Mouse (Mus musculus) limb, embryonic 12.5 days (tissue): Measurements from ENCODE around the gene Fmo2. TPM values are rescaled to one million over a fixed set of nuclear protein-coding genes. Genes with fewer than 3 reads are reported as not detected.

Experiments
- ATAC-seq: fragments of 200-750 bp; cut with Nextera tagmentation; 2 replicates; pipeline ENCODE4 v1.8.0; 2017; ENCODE audit warnings: low read depth, moderate TSS enrichment; ENCODE audit not compliant: insufficient number of reproducible peaks, insufficient read depth, low FRiP score, low TSS enrichment
- H3K27ac ChIP-seq: fragments of 300-500 bp; sonication (generic); 2 replicates; pipeline ENCODE4 v1.5.1; 2016; ENCODE audit warnings: mild to moderate bottlenecking, moderate library complexity
- H3K27me3 ChIP-seq: fragments of 300-500 bp; sonication (generic); 2 replicates; pipeline ENCODE4 v1.6.1; 2016; ENCODE audit warnings: mild to moderate bottlenecking, moderate library complexity
- H3K36me3 ChIP-seq: fragments of 300-500 bp; sonication (generic); 2 replicates; pipeline ENCODE4 v1.6.1; 2016; ENCODE audit warnings: mild to moderate bottlenecking, moderate library complexity
- H3K4me1 ChIP-seq: fragments of 300-500 bp; sonication (generic); replicated peaks from 2 replicates; pipeline ENCODE4 v1.6.1; 2016
- H3K4me2 ChIP-seq: fragments of 300-500 bp; sonication (generic); 2 replicates; pipeline ENCODE4 v1.6.1; 2016; ENCODE audit warnings: mild to moderate bottlenecking, moderate library complexity
- H3K4me3 ChIP-seq: fragments of 300-500 bp; sonication (generic); replicated peaks from 2 replicates; pipeline ENCODE4 v1.5.1; 2016; ENCODE audit warnings: mild to moderate bottlenecking
- H3K9ac ChIP-seq: fragments of 300-500 bp; sonication (generic); replicated peaks from 2 replicates; pipeline ENCODE4 v1.6.1; 2016; ENCODE audit warnings: mild to moderate bottlenecking, moderate library complexity
- H3K9me3 ChIP-seq: fragments of 300-500 bp; sonication (generic); 2 replicates; pipeline ENCODE4 v1.6.1; 2016; ENCODE audit warnings: mild to moderate bottlenecking, moderate library complexity
- WGBS: fragments of 180-500 bp; shearing (Covaris S2); methylation state at CpG from one replicate; pipeline ENCODE4 v1.1.7; 2016; 5-methylcytosine and 5-hydroxymethylcytosine counted together
- polyA plus RNA-seq: library from polyadenylated mRNA; unstranded; fragments of >200 nt; fragmentation: Nextera tagmentation; extraction: Ambion mirVana; gene quantifications from 2 replicates; pipeline ENCODE4 v1.2.1, GENCODE M21; 2016

Gene Fmo2
- polyA plus RNA-seq, 1 experiment from 2014 or later = 0.05 TPM

DNA sequence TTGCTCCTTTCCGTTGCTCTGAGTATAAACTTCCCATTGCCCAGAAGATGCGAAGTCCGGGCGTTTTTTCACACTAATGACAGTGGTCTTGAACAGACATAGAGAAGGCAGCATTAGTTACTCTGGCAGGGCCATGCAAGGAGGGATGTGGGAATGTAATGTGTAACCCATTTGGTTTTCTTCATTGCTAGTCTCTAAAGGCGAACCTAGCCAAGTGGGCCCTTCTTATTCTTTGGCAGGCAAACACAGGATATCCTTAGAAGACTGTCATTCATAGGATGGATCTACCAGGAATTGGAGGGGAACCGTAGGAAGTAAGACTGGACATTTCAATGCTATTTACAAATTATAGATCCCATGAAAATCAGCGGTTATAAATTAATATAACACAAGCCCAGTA is 10.9 kb downstream of the Fmo2 start:
- Histone ChIP-seq H3K4me2 (no peak overlapping the region), H3K27me3 (no peaks in the 10 kb centered on the region), H3K9me3 (no peaks in the 10 kb centered on the region), H3K9ac (no peak overlapping the region), H3K27ac (no peak overlapping the region), H3K36me3 (no peaks in the 10 kb centered on the region), H3K4me3 (no peak overlapping the region), H3K4me1 (no peaks in the 10 kb centered on the region)
- WGBS = 91% methylated on average over 7 of the region's 7 CpGs
- no peak for ATAC-seq

GRCm38 (mm10) chr1:162886138-162886816 is 12.2 kb downstream of the Fmo2 start:
- H3K9me3 ChIP-seq = no peaks in the 10 kb centered on the region
- H3K4me2 ChIP-seq = no peak overlapping the region
- no peaks in the 10 kb centered on the region for H3K4me1 ChIP-seq
- no peak for ATAC-seq
- H3K27me3 ChIP-seq = no peaks in the 10 kb centered on the region
- 83% methylated on average over 11 of the region's 11 CpGs for WGBS
- no peaks in the 10 kb centered on the region for H3K36me3 ChIP-seq
- no peak overlapping the region for H3K27ac ChIP-seq
- H3K9ac ChIP-seq = no peak overlapping the region
- H3K4me3 ChIP-seq = no peak overlapping the region

GRCm38 (mm10) chr1:162882681-162883080 is 15.8 kb downstream of the Fmo2 start:
- H3K27me3 ChIP-seq = no peaks in the 10 kb centered on the region
- no peak overlapping the region for H3K9ac ChIP-seq
- no peak for ATAC-seq
- no peak overlapping the region for H3K4me2 ChIP-seq
- WGBS = 81% methylated on average over 4 of the region's 4 CpGs
- H3K27ac ChIP-seq = no peak overlapping the region
- no peaks in the 10 kb centered on the region for H3K36me3 ChIP-seq
- no peak overlapping the region for H3K4me3 ChIP-seq
- H3K9me3 ChIP-seq = no peaks in the 10 kb centered on the region
- H3K4me1 ChIP-seq = no peaks in the 10 kb centered on the region

GRCm38 (mm10) chr1:162879595-162880369 is 18.7 kb downstream of the Fmo2 start:
- 64% methylated on average over 11 of the region's 11 CpGs for WGBS
- Histone ChIP-seq H3K27me3 (no peaks in the 10 kb centered on the region), H3K9ac (no peak overlapping the region), H3K27ac (no peak overlapping the region), H3K9me3 (no peaks in the 10 kb centered on the region), H3K4me3 (no peak overlapping the region), H3K4me2 (no peak overlapping the region), H3K4me1 (peaks cover 2% of the 10 kb centered on the region), H3K36me3 (no peaks in the 10 kb centered on the region)
- ATAC-seq = no peak

GRCm38 (mm10) chr1:162875091-162875490 is 23.4 kb downstream of the Fmo2 start:
- Histone ChIP-seq H3K4me3 (no peak overlapping the region), H3K9ac (no peak overlapping the region), H3K27ac (0 out of 2 replicates have a peak overlapping the region, but pooled peaks have one; percentile 41), H3K4me2 (no peak overlapping the region), H3K27me3 (no peaks in the 10 kb centered on the region), H3K9me3 (no peaks in the 10 kb centered on the region), H3K4me1 (peaks cover 27% of the 10 kb centered on the region), H3K36me3 (no peaks in the 10 kb centered on the region)
- WGBS = 72% methylated on average over 3 of the region's 3 CpGs
- ATAC-seq = no peak

GRCm38 (mm10) chr1:162871701-162872311 is 26.7 kb downstream of the Fmo2 start:
- ATAC-seq = peak; percentile 80
- H3K27me3 ChIP-seq = no peaks in the 10 kb centered on the region
- WGBS = 18% methylated on average over 9 of the region's 9 CpGs
- no peaks in the 10 kb centered on the region for H3K36me3 ChIP-seq
- H3K27ac ChIP-seq = peak overlapping the region; percentile 90
- no peak overlapping the region for H3K9ac ChIP-seq
- H3K4me3 ChIP-seq = no peak overlapping the region
- H3K4me1 ChIP-seq = peaks cover 31% of the 10 kb centered on the region
- 0 out of 2 replicates have a peak, but pooled peaks cover 8% of the 10 kb centered on the region for H3K9me3 ChIP-seq
- H3K4me2 ChIP-seq = peak overlapping the region; percentile 38

DNA sequence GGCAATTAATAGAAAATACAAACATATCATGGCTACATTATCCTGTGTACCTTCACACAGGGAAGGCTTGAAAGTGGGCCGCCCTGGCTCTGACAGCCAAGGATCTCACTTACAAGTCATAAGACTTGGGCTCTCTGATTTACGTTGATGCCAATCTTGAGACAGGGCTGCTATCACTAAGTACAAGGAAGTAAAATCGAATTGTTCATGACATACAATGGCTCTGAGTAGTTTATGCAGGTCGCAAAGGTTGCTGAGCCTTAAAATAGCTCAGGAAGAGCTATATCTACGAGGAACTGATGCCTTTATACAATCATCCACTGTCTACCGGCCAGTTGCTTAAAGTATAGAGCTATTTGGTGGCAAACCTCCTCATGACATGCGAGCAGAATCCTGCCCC is 27.5 kb downstream of the Fmo2 start:
- WGBS = 72% methylated on average over 7 of the region's 7 CpGs
- peak overlapping the region; percentile 90; the same call in 1 of the 2 replicates for H3K27ac ChIP-seq
- no peak overlapping the region for H3K9ac ChIP-seq
- H3K9me3 ChIP-seq = 0 out of 2 replicates have a peak, but pooled peaks cover 8% of the 10 kb centered on the region
- no peaks in the 10 kb centered on the region for H3K36me3 ChIP-seq
- peaks cover 38% of the 10 kb centered on the region for H3K4me1 ChIP-seq
- no peak for ATAC-seq
- H3K4me3 ChIP-seq = no peak overlapping the region
- H3K27me3 ChIP-seq = no peaks in the 10 kb centered on the region
- H3K4me2 ChIP-seq = no peak overlapping the region; the same call in 1 of the 2 replicates

DNA sequence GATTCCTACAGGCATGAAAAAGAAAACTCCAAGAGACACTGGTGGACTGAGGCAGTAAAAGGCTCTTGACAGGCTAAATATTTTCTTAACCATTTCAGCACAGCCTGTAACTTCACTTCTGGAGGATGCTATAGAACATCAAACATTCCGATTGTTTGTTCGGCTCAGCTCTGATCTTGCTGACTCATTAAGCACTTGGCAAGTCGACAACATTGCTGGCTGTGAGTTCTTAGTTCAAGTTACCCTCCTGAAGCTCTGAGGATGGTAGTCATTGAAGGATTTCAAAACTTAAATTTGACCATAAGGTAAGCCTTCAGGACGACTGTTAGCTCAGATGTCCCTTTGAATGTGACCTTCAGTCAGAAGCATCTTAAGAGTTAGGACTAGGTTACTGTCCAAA is 31.1 kb downstream of the Fmo2 start:
- 84% methylated on average over 4 of the region's 4 CpGs for WGBS

GRCm38 (mm10) chr1:162866280-162866681 is 32.2 kb downstream of the Fmo2 start, which contains the start of gene Fmo1:
Gene Fmo1 (minus strand): TSS chr1:162866610.
- 23% methylated on average over 7 of the region's 7 CpGs for WGBS
- Histone ChIP-seq H3K4me2 (no peak within 1 kb of the TSS), H3K4me3 (no peak within 1 kb of the TSS), H3K9me3 (0 out of 2 replicates have a peak, but pooled peaks cover 8% of the 10 kb centered on the region), H3K4me1 (peaks cover 40% of the 10 kb centered on the region), H3K9ac (no peak within 1 kb of the TSS), H3K27me3 (no peaks in the 10 kb centered on the region), H3K27ac (no peak within 1 kb of the TSS), H3K36me3 (no peaks in the 10 kb centered on the region)
- no peak for ATAC-seq

More for the DNA sequence above, 31.1 kb downstream of the Fmo2 start:
- no peak overlapping the region for H3K9ac ChIP-seq
- ATAC-seq = no peak
- no peak overlapping the region for H3K27ac ChIP-seq
- no peaks in the 10 kb centered on the region for H3K27me3 ChIP-seq
- peaks cover 40% of the 10 kb centered on the region for H3K4me1 ChIP-seq
- 0 out of 2 replicates have a peak, but pooled peaks cover 8% of the 10 kb centered on the region for H3K9me3 ChIP-seq
- no peak overlapping the region for H3K4me2 ChIP-seq
- H3K36me3 ChIP-seq = no peaks in the 10 kb centered on the region
- H3K4me3 ChIP-seq = no peak overlapping the region

- Histone ChIP-seq H3K4me1 (peaks cover 36% of the 10 kb centered on the region), H3K9ac (no peak overlapping the region), H3K4me2 (no peak overlapping the region), H3K27ac (no peak overlapping the region), H3K9me3 (0 out of 2 replicates have a peak, but pooled peaks cover 8% of the 10 kb centered on the region), H3K27me3 (no peaks in the 10 kb centered on the region), H3K4me3 (no peak overlapping the region), H3K36me3 (no peaks in the 10 kb centered on the region)
- ATAC-seq = no peak
- 46% methylated on average over 3 of the region's 3 CpGs for WGBS
These were observed 33.1 kb downstream of the Fmo2 start for GRCm38 (mm10) chr1:162865493-162865830.

DNA sequence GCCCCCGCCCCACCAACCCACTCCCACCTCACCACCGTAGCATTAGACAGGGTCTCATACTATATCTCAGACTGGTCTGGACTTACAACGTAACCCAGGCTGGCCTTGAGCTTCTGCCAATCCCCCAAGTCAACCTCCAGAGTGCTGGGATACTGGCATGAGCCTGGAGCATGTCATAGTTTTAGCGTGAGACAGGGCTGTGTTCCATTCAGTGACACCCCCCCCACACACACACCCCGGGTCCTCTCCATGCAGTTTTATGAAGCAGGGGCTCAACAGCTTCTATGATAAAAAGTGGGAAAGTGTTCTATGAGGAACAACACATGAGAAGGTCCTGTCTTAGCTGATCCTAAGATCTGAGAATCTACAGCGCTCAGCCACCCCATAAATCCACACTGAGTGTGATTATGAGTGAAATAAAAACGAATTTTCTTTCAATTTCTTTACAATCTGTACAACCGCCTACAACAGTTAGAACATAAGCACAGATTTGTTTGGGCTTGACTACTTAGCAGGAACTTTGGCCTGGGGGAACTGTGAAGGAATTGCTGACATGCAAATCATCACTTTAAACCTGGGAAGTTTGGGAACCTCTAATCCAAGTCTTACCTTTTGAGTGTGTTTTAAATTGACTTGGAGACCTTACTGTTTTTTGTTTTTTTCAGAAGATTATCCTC is 33.6 kb downstream of the Fmo2 start:
- no peak overlapping the region for H3K4me3 ChIP-seq
- H3K27me3 ChIP-seq = no peaks in the 10 kb centered on the region
- peaks cover 33% of the 10 kb centered on the region for H3K4me1 ChIP-seq
- H3K4me2 ChIP-seq = no peak overlapping the region
- no peak overlapping the region for H3K9ac ChIP-seq
- WGBS = 66% methylated on average over 8 of the region's 8 CpGs
- ATAC-seq = no peak
- H3K36me3 ChIP-seq = no peaks in the 10 kb centered on the region
- no peak overlapping the region for H3K27ac ChIP-seq
- 0 out of 2 replicates have a peak, but pooled peaks cover 8% of the 10 kb centered on the region for H3K9me3 ChIP-seq
